Mouse (Mus musculus) adrenal gland, adult 8-10 months (tissue): Measurements from ENCODE around the gene Col27a1. TPM values are rescaled to one million over a fixed set of nuclear protein-coding genes. Genes with fewer than 3 reads are reported as not detected.

Experiments used
- DNase-seq: peaks from one replicate; pipeline ENCODE4 v3.0.0; 2022
- microRNA-seq, 2 experiments: library from miRNA; unstranded; fragments of <30 nt; microRNA quantifications; one replicate each; pipeline ENCODE4 v1.2.0; 2022
- total RNA-seq, 4 experiments: library from RNA; stranded (reverse); gene quantifications; 2 replicates each; pipeline ENCODE4 v1.2.4; 2022

Gene Col27a1
- total RNA-seq, 4 experiments from 2014 or later: 9.8 to 32.3 (median 22.5) TPM

GRCm38 (mm10) chr4:63374331-63374730 lies 160.5 kb downstream of the Col27a1 start:
- DNase-seq: no peak

- DNase-seq: no peak
Measured at GRCm38 (mm10) chr4:63375367-63375766, 161.6 kb downstream of the Col27a1 start.

- DNase-seq: no peak
Measured at GRCm38 (mm10) chr4:63377483-63377882, 163.7 kb downstream of the Col27a1 start.

- no peak for DNase-seq
Measured at GRCm38 (mm10) chr4:63382676-63383369, 169.0 kb downstream of the Col27a1 start.

- DNase-seq: no peak
Measured at GRCm38 (mm10) chr4:63383474-63383873, 169.7 kb downstream of the Col27a1 start.

- DNase-seq: no peak
Measured at GRCm38 (mm10) chr4:63384262-63384661, 170.5 kb downstream of the Col27a1 start.

Small RNAs within 50 kb of the gene (microRNA-seq; reads per million reads assigned to microRNA genes)
- 591 to 1,543 reads per million in 2 experiments for gene Mir455

Other genes starting within 250 kb of the Col27a1 start
- 10 to 100 TPM in 1 of 4 experiments, 1 to 10 TPM in 3; 3.9 to 11.0 (median 6.3) TPM for gene Zfp618, start 248.4 kb upstream of the Col27a1 start, total RNA-seq
- gene Ambp, start 59.2 kb upstream of the Col27a1 start, total RNA-seq: under 1 TPM in 3 of 4 experiments, not detected in 1; 0.28 to 0.83 (median 0.38) TPM
- not detected for gene Kif12, start 41.9 kb upstream of the Col27a1 start, total RNA-seq
- 10 to 100 TPM; 18.5 to 49.4 (median 27.4) TPM for gene Orm1, start 130.6 kb downstream of the Col27a1 start, total RNA-seq
- gene Orm3, start 142.2 kb downstream of the Col27a1 start, total RNA-seq: 10 to 100 TPM in 1 of 4 experiments, 1 to 10 TPM in 3; 6.4 to 14.0 (median 8.7) TPM
- gene Orm2, start 148.4 kb downstream of the Col27a1 start, total RNA-seq: 1 to 10 TPM in 3 of 4 experiments, under 1 TPM in 1; 0.74 to 4.3 (median 2.8) TPM
- gene Akna, start 189.3 kb downstream of the Col27a1 start, total RNA-seq: 1 to 10 TPM; 4.4 to 9.9 (median 7.0) TPM